Mouse (Mus musculus): ENCODE measurements around the gene Timm22.

Gene Timm22

GRCm38 (mm10) chr11:76405113-76405512, 1.6 kb upstream of the Timm22 start:
- POLR2A ChIA-PET = no interaction called here
- CTCF ChIA-PET = interaction anchor here in 1 of 4 experiments (2.1 kb wide), 1 partner anchor 132 kb away, joined by 15 read pairs; no protein-coding TSS in a partner anchor

GRCm38 (mm10) chr11:76405626-76406264, 1.0 kb upstream of the Timm22 start:
- POLR2A ChIA-PET = interaction anchor here in 3 of 4 experiments (0.7 to 3.4 kb wide), 14 partner anchors 9 to 227 kb away, joined by 3 to 19 read pairs (median 5); partner anchors contain the start of genes Fam57a (in 1 of the 3) and Vps53 (in 1 of the 3)
- CTCF ChIA-PET = interaction anchor here (0.5 to 2.1 kb wide), 33 partner anchors 7 to 692 kb away, joined by 3 to 42 read pairs (median 5); partner anchors contain the start of genes Dbil5 (in 1 of the 4), Gemin4 (in 1 of the 4) and Nxn (in 1 of the 4)

GRCm38 (mm10) chr11:76410826-76411225, 4.1 kb downstream of the Timm22 start:
- ChIA-PET POLR2A (interaction anchor here in 3 of 4 experiments (0.5 to 2.1 kb wide), 16 partner anchors 9 to 168 kb away, joined by 3 to 6 read pairs (median 3); partner anchors contain the start of genes Glod4 (in 1 of the 3), Mrm3 (in 1 of the 3) and Nxn (in 1 of the 3)), CTCF (interaction anchor here (0.6 to 3.5 kb wide), 56 partner anchors 8 to 444 kb away, joined by 3 to 21 read pairs (median 3); partner anchors contain the start of genes Fam57a (in 2 of the 4), Vps53 (in 2 of the 4), Dbil5 (in 1 of the 4) and Gemin4 (in 1 of the 4))

GRCm38 (mm10) chr11:76413202-76413601, 6.5 kb downstream of the Timm22 start:
- ChIA-PET POLR2A (interaction anchor here (0.6 to 2.4 kb wide), 14 partner anchors 12 to 405 kb away, joined by 3 to 6 read pairs (median 3); partner anchors contain the start of genes Dbil5 (in 1 of the 4) and Gemin4 (in 1 of the 4)), CTCF (interaction anchor here (0.6 to 3.5 kb wide), 14 partner anchors 9 to 1853 kb away, joined by 3 to 11 read pairs (median 4); partner anchors contain the start of gene Nxn (in 1 of the 4))

- CTCF ChIA-PET = interaction anchor here in 3 of 4 experiments (0.9 to 1.6 kb wide), 6 partner anchors 14 to 162 kb away, joined by 3 read pairs; partner anchors contain the start of gene Nxn (in 1 of the 3)
- POLR2A ChIA-PET = interaction anchor here in 3 of 4 experiments (0.7 to 2.4 kb wide), 9 partner anchors 9 to 172 kb away, joined by 3 to 6 read pairs (median 3); partner anchors contain the start of gene Timm22 (in 1 of the 3)
Observed at GRCm38 (mm10) chr11:76415001-76415400, 8.2 kb downstream of the Timm22 start.

- POLR2A ChIA-PET = interaction anchor here in 2 of 4 experiments (0.6 to 1.2 kb wide), 3 partner anchors 22 to 193 kb away, joined by 3 to 4 read pairs (median 3); no protein-coding TSS in a partner anchor
- CTCF ChIA-PET = interaction anchor here in 2 of 4 experiments (0.6 to 1.2 kb wide), 3 partner anchors 17 to 496 kb away, joined by 3 read pairs; partner anchors contain the start of gene Nxn (in 1 of the 2)
Observed at GRCm38 (mm10) chr11:76415985-76416384, 9.2 kb downstream of the Timm22 start.

- CTCF ChIA-PET = interaction anchor here in 3 of 4 experiments (0.7 to 2.2 kb wide), 7 partner anchors 8 to 452 kb away, joined by 3 to 11 read pairs (median 7); partner anchors contain the start of gene Timm22 (in 1 of the 3)
- POLR2A ChIA-PET = interaction anchor here in 2 of 4 experiments (0.6 to 4.5 kb wide), 6 partner anchors 12 to 156 kb away, joined by 3 to 22 read pairs (median 4); partner anchors contain the start of gene Timm22 (in 1 of the 2)
Observed at GRCm38 (mm10) chr11:76418423-76418822, 11.7 kb downstream of the Timm22 start.

GRCm38 (mm10) chr11:76419179-76419578, 12.4 kb downstream of the Timm22 start:
- ChIA-PET POLR2A (interaction anchor here in 3 of 4 experiments (0.6 to 4.5 kb wide), 8 partner anchors 8 to 157 kb away, joined by 3 to 22 read pairs (median 3); partner anchors contain the start of gene Nxn (in 1 of the 3)), CTCF (interaction anchor here (0.6 to 2.7 kb wide), 15 partner anchors 8 to 452 kb away, joined by 3 to 11 read pairs (median 4); partner anchors contain the start of genes Dbil5 (in 1 of the 4) and Gemin4 (in 1 of the 4))

GRCm38 (mm10) chr11:76420896-76421295, 14.1 kb downstream of the Timm22 start:
- ChIA-PET CTCF (interaction anchor here (0.6 to 2.7 kb wide), 20 partner anchors 8 to 429 kb away, joined by 3 to 14 read pairs (median 3); partner anchors contain the start of gene Timm22 (in 1 of the 4)), POLR2A (interaction anchor here in 3 of 4 experiments (0.7 to 4.5 kb wide), 6 partner anchors 8 to 648 kb away, joined by 3 to 22 read pairs (median 4); no protein-coding TSS in a partner anchor)

- ChIA-PET POLR2A (interaction anchor here in 1 of 4 experiments (1.2 to 2.2 kb wide), 3 partner anchors 11 to 16 kb away, joined by 3 to 6 read pairs (median 5); no protein-coding TSS in a partner anchor), CTCF (interaction anchor here (0.6 to 1.4 kb wide), 8 partner anchors 15 to 810 kb away, joined by 3 to 10 read pairs (median 4); partner anchors contain the start of gene Timm22 (in 1 of the 4))
Observed at GRCm38 (mm10) chr11:76425749-76426148, 19.0 kb downstream of the Timm22 start.

GRCm38 (mm10) chr11:76427781-76428180, 21.0 kb downstream of the Timm22 start:
- ChIA-PET POLR2A (interaction anchor here in 1 of 4 experiments (1.3 to 1.7 kb wide), 2 partner anchors 9 to 11 kb away, joined by 4 to 6 read pairs; no protein-coding TSS in a partner anchor), CTCF (interaction anchor here in 1 of 4 experiments (1.2 kb wide), 1 partner anchor 31 kb away, joined by 3 read pairs; no protein-coding TSS in a partner anchor)

GRCm38 (mm10) chr11:76429046-76429445, 22.3 kb downstream of the Timm22 start:
- POLR2A ChIA-PET = interaction anchor here in 3 of 4 experiments (0.6 to 3.6 kb wide), 12 partner anchors 8 to 708 kb away, joined by 3 to 23 read pairs (median 4); partner anchors contain the start of genes Dbil5 (in 1 of the 3), Gemin4 (in 1 of the 3) and Timm22 (in 1 of the 3)
- CTCF ChIA-PET = interaction anchor here (0.6 to 1.9 kb wide), 38 partner anchors 8 to 516 kb away, joined by 3 to 12 read pairs (median 3); partner anchors contain the start of gene Gosr1 (in 1 of the 4)

- CTCF ChIA-PET = interaction anchor here (0.5 to 1.9 kb wide), 33 partner anchors 8 to 517 kb away, joined by 3 to 12 read pairs (median 4); partner anchors contain the start of gene Gosr1 (in 1 of the 4)
- POLR2A ChIA-PET = interaction anchor here in 3 of 4 experiments (0.6 to 3.6 kb wide), 13 partner anchors 7 to 708 kb away, joined by 3 to 23 read pairs (median 4); partner anchors contain the start of genes Dbil5 (in 1 of the 3), Gemin4 (in 1 of the 3) and Timm22 (in 1 of the 3)
Observed at GRCm38 (mm10) chr11:76429556-76429955, 22.8 kb downstream of the Timm22 start.

- CTCF ChIA-PET = interaction anchor here (0.5 to 1.9 kb wide), 15 partner anchors 8 to 176 kb away, joined by 3 to 7 read pairs (median 4); no protein-coding TSS in a partner anchor
- POLR2A ChIA-PET = interaction anchor here in 2 of 4 experiments (1.0 to 3.6 kb wide), 8 partner anchors 8 to 65 kb away, joined by 3 to 23 read pairs (median 4); partner anchors contain the start of gene Timm22 (in 1 of the 2)
Observed at GRCm38 (mm10) chr11:76429966-76430631, 23.3 kb downstream of the Timm22 start.

GRCm38 (mm10) chr11:76436009-76436408, 29.3 kb downstream of the Timm22 start:
- CTCF ChIA-PET = interaction anchor here in 3 of 4 experiments (0.7 to 2.9 kb wide), 8 partner anchors 11 to 1180 kb away, joined by 3 to 17 read pairs (median 6); partner anchors contain the start of gene Timm22 (in 1 of the 3)
- POLR2A ChIA-PET = interaction anchor here in 3 of 4 experiments (0.6 to 1.5 kb wide), 6 partner anchors 10 to 29 kb away, joined by 3 to 4 read pairs (median 3); partner anchors contain the start of gene Timm22 (in 1 of the 3)

- POLR2A ChIA-PET = interaction anchor here (0.5 to 2.7 kb wide), 19 partner anchors 8 to 327 kb away, joined by 3 to 24 read pairs (median 3); partner anchors contain the start of genes Gosr1 (in 1 of the 4) and Timm22 (in 1 of the 4)
- CTCF ChIA-PET = interaction anchor here (0.5 to 2.9 kb wide), 24 partner anchors 8 to 698 kb away, joined by 3 to 17 read pairs (median 4); partner anchors contain the start of genes Timm22 (in 2 of the 4) and Nxn (in 1 of the 4)
Observed at GRCm38 (mm10) chr11:76436864-76437437, 30.2 kb downstream of the Timm22 start.
